Mouse (Mus musculus) liver, embryonic 14.5 days (tissue): ENCODE results near the gene Edf1. TPM values are rescaled to one million over a fixed set of nuclear protein-coding genes. Genes with fewer than 3 reads are reported as not detected.
A peak's percentile ranks its signal among the peaks of the same experiment; 100 is the strongest.
"Not testable (repeated sequence)": the region's sequence is repeated elsewhere in the genome, so short reads cannot be mapped to it uniquely, and the experiment has no call there.

Source experiments
- ATAC-seq: fragments of 200-750 bp; cut with Nextera tagmentation; 2 replicates; pipeline ENCODE4 v1.8.0; 2017; ENCODE audit warnings: moderate number of reproducible peaks, mild to moderate bottlenecking, moderate library complexity; ENCODE audit not compliant: insufficient read depth
- DNase-seq, 3 experiments: peaks; one replicate each; pipeline ENCODE4 v3.0.0-alpha.2; 2012 to 2013; ENCODE audit warnings: low read depth in 3 of 3, low spot score in 3 of 3
- H3K27ac ChIP-seq: fragments of 300-500 bp; sonication (generic); 2 replicates; pipeline ENCODE4 v1.5.1; 2014; ENCODE audit warnings: moderate library complexity, mild to moderate bottlenecking, control low read depth, inconsistent platforms
- H3K27me3 ChIP-seq: fragments of 300-500 bp; sonication (generic); 2 replicates; pipeline ENCODE4 v1.6.1; 2014; ENCODE audit warnings: mild to moderate bottlenecking, low read length, moderate library complexity; ENCODE audit not compliant: control insufficient read depth, insufficient read depth
- H3K36me3 ChIP-seq: fragments of 300-500 bp; sonication (generic); replicated peaks from 2 replicates; pipeline ENCODE4 v1.6.1; 2014; ENCODE audit warnings: low read depth; ENCODE audit not compliant: control insufficient read depth, insufficient read depth
- H3K4me1 ChIP-seq, 2 experiments: fragments of 200-500 bp in 1 of 2; fragments of 300-500 bp in 1 of 2; sonication (generic) in 1 of 2; replicated peaks; 2 replicates each; pipeline ENCODE4 v1.6.1; 2012 to 2014; ENCODE audit warnings: antibody characterized with exemption in 1 of 2, inconsistent platforms in 1 of 2, low read length in 1 of 2; ENCODE audit not compliant: control insufficient read depth in 2 of 2, insufficient read depth in 2 of 2
- H3K4me2 ChIP-seq: fragments of 300-500 bp; sonication (generic); 2 replicates; pipeline ENCODE4 v1.6.1; 2014; ENCODE audit warnings: low read depth, mild to moderate bottlenecking, control low read depth, moderate library complexity
- H3K4me3 ChIP-seq, 2 experiments: fragments of 200-500 bp in 1 of 2; fragments of 300-500 bp in 1 of 2; sonication (generic) in 1 of 2; 2 replicates each; pipeline ENCODE4 v1.5.1; 2012 to 2014; ENCODE audit warnings: low read depth in 2 of 2, low read length in 2 of 2, mild to moderate bottlenecking in 2 of 2, control low read depth in 1 of 2, inconsistent platforms in 1 of 2, moderate library complexity in 1 of 2; ENCODE audit not compliant: insufficient read depth in 1 of 2
- H3K9ac ChIP-seq: fragments of 300-500 bp; sonication (generic); replicated peaks from 2 replicates; pipeline ENCODE4 v1.6.1; 2014; ENCODE audit warnings: mild to moderate bottlenecking, control low read depth, moderate library complexity
- H3K9me3 ChIP-seq: fragments of 300-500 bp; sonication (generic); 2 replicates; pipeline ENCODE4 v1.6.1; 2016; ENCODE audit warnings: low read length, mixed read lengths; ENCODE audit not compliant: control insufficient read depth
- CTCF ChIP-seq: IDR thresholded peaks from 2 replicates; pipeline ENCODE4 v1.5.1; 2016; ENCODE audit warnings: antibody characterized with exemption, low read depth, control low read depth
- EP300 ChIP-seq: IDR thresholded peaks from 2 replicates; pipeline ENCODE4 v1.6.1; 2016; ENCODE audit warnings: antibody characterized with exemption, low read depth
- WGBS: fragments of 180-500 bp; shearing (Covaris S2); extraction: QIAGEN DNeasy Blood & Tissue Kit; methylation state at CpG from one replicate; pipeline ENCODE4 v1.1.7; 2014; ENCODE audit not compliant: insufficient replicate concordance; 5-methylcytosine and 5-hydroxymethylcytosine counted together
- polyA plus RNA-seq, 2 experiments: library from polyadenylated mRNA; depleted of rRNA in 1 of 2; stranded (reverse) in 1 of 2; unstranded in 1 of 2; fragments of >200 nt; fragmentation: Nextera tagmentation in 1 of 2; extraction: Ambion mirVana in 1 of 2; gene quantifications; 2 replicates each; pipeline versions ENCODE4 v1.2.1 to v1.2.3; 2012 to 2014

Edf1 gene
- polyA plus RNA-seq, 2 experiments, result 104 to 192 TPM

GRCm38 (mm10) chr2:25555479-25555878, 2.2 kb upstream of the Edf1 start:
- H3K27ac ChIP-seq, DNase-seq, H3K36me3 ChIP-seq, H3K4me2 ChIP-seq, H3K9me3 ChIP-seq, H3K9ac ChIP-seq, H3K4me3 ChIP-seq, ATAC-seq, H3K27me3 ChIP-seq: not testable (repeated sequence)
- WGBS, result 37% methylated on average over 2 of the region's 2 CpGs
- peak; percentile 38; the same call in 1 of the 2 replicates for TF ChIP-seq CTCF
- H3K4me1 ChIP-seq, result peaks cover 8 to 16% of the 10 kb centered on the region in 2 experiments

GRCm38 (mm10) chr2:25556296-25556695, 1.4 kb upstream of the Edf1 start:
- WGBS, result 61% methylated on average over 1 of the region's 1 CpGs
- no peak overlapping the region for H3K9ac ChIP-seq

GRCm38 (mm10) chr2:25557964-25558360, 315 bp downstream of the Edf1 start:
- peak overlapping the region; percentile 99 for H3K4me2 ChIP-seq
- DNase-seq (no peak), ATAC-seq (peak; percentile 67)
- no peak for TF ChIP-seq EP300
- TF ChIP-seq CTCF, result no peak
- no peaks in the 10 kb centered on the region for H3K9me3 ChIP-seq
- no peaks in the 10 kb centered on the region for H3K27me3 ChIP-seq
- peak overlapping the region; percentile 73 to 92 for H3K4me3 ChIP-seq
- peak overlapping the region; percentile 1; the same call in 1 of the 2 replicates for H3K27ac ChIP-seq
- H3K4me1 ChIP-seq, result peaks cover 8 to 16% of the 10 kb centered on the region in 2 experiments
- peak overlapping the region; percentile 84 for H3K9ac ChIP-seq
- under 1% methylated on average over 24 of the region's 24 CpGs for WGBS
- peaks cover 28% of the 10 kb centered on the region for H3K36me3 ChIP-seq

More at GRCm38 (mm10) chr2:25556296-25556695, 1.4 kb upstream of the Edf1 start:
- DNase-seq (no peak), ATAC-seq (no peak)
- no peak overlapping the region for H3K27ac ChIP-seq
- H3K9me3 ChIP-seq, result no peaks in the 10 kb centered on the region
- H3K4me2 ChIP-seq, result peak overlapping the region; percentile 99; the same call in 1 of the 2 replicates
- H3K27me3 ChIP-seq, result no peaks in the 10 kb centered on the region
- H3K36me3 ChIP-seq, result peaks cover 15% of the 10 kb centered on the region
- no peak for TF ChIP-seq EP300
- H3K4me1 ChIP-seq, result peaks cover 8 to 16% of the 10 kb centered on the region in 2 experiments
- no peak overlapping the region for H3K4me3 ChIP-seq

GRCm38 (mm10) chr2:25558774-25559173, 1.1 kb downstream of the Edf1 start:
- Histone ChIP-seq H3K27ac (no peak overlapping the region), H3K4me2 (peak overlapping the region; percentile 99), H3K27me3 (no peaks in the 10 kb centered on the region), H3K4me1 (peaks cover 8 to 16% of the 10 kb centered on the region in 2 experiments), H3K9me3 (no peaks in the 10 kb centered on the region), H3K9ac (peak overlapping the region; percentile 84), H3K36me3 (peaks cover 31% of the 10 kb centered on the region), H3K4me3 (peak overlapping the region; percentile 73 to 92)
- TF ChIP-seq CTCF (no peak), EP300 (no peak)
- DNase-seq (no peak), ATAC-seq (no peak)
- WGBS, result 71% methylated on average over 6 of the region's 6 CpGs

- WGBS, result 93% methylated on average over 8 of the region's 8 CpGs
Measured at GRCm38 (mm10) chr2:25560551-25560950, 2.9 kb downstream of the Edf1 start.

More at GRCm38 (mm10) chr2:25560551-25560950, 2.9 kb downstream of the Edf1 start:
- no peak overlapping the region for H3K4me2 ChIP-seq
- H3K4me3 ChIP-seq, result no peak overlapping the region
- H3K27me3 ChIP-seq, result no peaks in the 10 kb centered on the region
- DNase-seq (no peak), ATAC-seq (no peak)
- H3K27ac ChIP-seq, result no peak overlapping the region
- H3K4me1 ChIP-seq, result peaks cover 8 to 16% of the 10 kb centered on the region in 2 experiments
- TF ChIP-seq EP300 (no peak), CTCF (no peak)
- H3K36me3 ChIP-seq, result peaks cover 33% of the 10 kb centered on the region
- no peaks in the 10 kb centered on the region for H3K9me3 ChIP-seq
- no peak overlapping the region for H3K9ac ChIP-seq
